Mouse (Mus musculus) heart, embryonic 12.5 days (tissue): ENCODE measurements around the gene Amph. TPM values are rescaled to one million over a fixed set of nuclear protein-coding genes. Genes with fewer than 3 reads are reported as not detected.

Experiments used
- ATAC-seq: fragments of 200-750 bp; cut with Nextera tagmentation; 2 replicates; pipeline ENCODE4 v1.8.0; 2017; ENCODE audit warnings: moderate TSS enrichment, moderate library complexity; ENCODE audit not compliant: insufficient number of reproducible peaks, low FRiP score
- H3K27ac ChIP-seq: fragments of 300-500 bp; sonication (generic); 2 replicates; pipeline ENCODE4 v1.5.1; 2016; ENCODE audit warnings: mild to moderate bottlenecking, moderate library complexity; ENCODE audit not compliant: poor library complexity, severe bottlenecking
- H3K27me3 ChIP-seq: fragments of 300-500 bp; sonication (generic); replicated peaks from 2 replicates; pipeline ENCODE4 v1.6.1; 2016; ENCODE audit warnings: mild to moderate bottlenecking, moderate library complexity
- H3K36me3 ChIP-seq: fragments of 300-500 bp; sonication (generic); 2 replicates; pipeline ENCODE4 v1.6.1; 2016; ENCODE audit warnings: mild to moderate bottlenecking, moderate library complexity
- H3K4me1 ChIP-seq: fragments of 300-500 bp; sonication (generic); replicated peaks from 2 replicates; pipeline ENCODE4 v1.6.1; 2016; ENCODE audit warnings: mild to moderate bottlenecking
- H3K4me2 ChIP-seq: fragments of 300-500 bp; sonication (generic); 2 replicates; pipeline ENCODE4 v1.6.1; 2016; ENCODE audit warnings: mild to moderate bottlenecking, moderate library complexity
- H3K4me3 ChIP-seq: fragments of 300-500 bp; sonication (generic); 2 replicates; pipeline ENCODE4 v1.5.1; 2016; ENCODE audit warnings: mild to moderate bottlenecking
- H3K9ac ChIP-seq: fragments of 300-500 bp; sonication (generic); 2 replicates; pipeline ENCODE4 v1.6.1; 2016; ENCODE audit warnings: mild to moderate bottlenecking, moderate library complexity
- H3K9me3 ChIP-seq: fragments of 300-500 bp; sonication (generic); replicated peaks from 2 replicates; pipeline ENCODE4 v1.6.1; 2016; ENCODE audit warnings: mild to moderate bottlenecking, moderate library complexity
- whole genome bisulfite sequencing: fragments of 180-500 bp; shearing (Covaris S2); methylation state at CpG from one replicate; pipeline ENCODE4 v1.1.7; 2016; 5-methylcytosine and 5-hydroxymethylcytosine counted together
- polyA plus RNA-seq: library from polyadenylated mRNA; unstranded; fragments of >200 nt; fragmentation: Nextera tagmentation; extraction: Ambion mirVana; gene quantifications from 2 replicates; pipeline ENCODE4 v1.2.1, GENCODE M21; 2016

The Amph gene
- polyA plus RNA-seq, 1 experiment from 2014 or later, result 1.6 TPM

DNA sequence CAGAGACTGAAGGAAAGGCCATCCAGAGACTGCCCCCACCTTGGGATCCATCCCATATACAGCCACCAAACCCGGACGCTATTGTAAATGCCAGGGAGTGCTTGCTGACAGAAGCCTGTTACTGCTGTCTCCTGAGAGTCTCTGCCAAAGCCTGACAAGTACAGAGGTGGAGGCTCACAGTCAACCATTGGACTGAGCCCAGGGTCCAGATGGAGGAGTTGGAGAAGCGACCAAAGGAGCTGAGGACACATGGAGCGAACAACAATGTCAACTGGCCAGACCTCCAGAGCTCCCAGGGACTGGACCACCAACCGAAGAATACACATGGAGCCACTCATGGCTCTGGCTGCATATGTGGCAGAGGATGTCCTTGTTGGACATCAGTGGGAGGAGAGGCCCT, 26.3 kb downstream of the Amph start:
- no peaks in the 10 kb centered on the region for H3K36me3 ChIP-seq
- no peaks in the 10 kb centered on the region for H3K4me1 ChIP-seq
- no peaks in the 10 kb centered on the region for H3K27me3 ChIP-seq
- H3K27ac ChIP-seq, result no peak overlapping the region
- H3K4me2 ChIP-seq, result no peak overlapping the region
- no peaks in the 10 kb centered on the region for H3K9me3 ChIP-seq
- no peak overlapping the region for H3K4me3 ChIP-seq
- 84% methylated on average over 5 of the region's 5 CpGs for WGBS
- no peak overlapping the region for H3K9ac ChIP-seq
- ATAC-seq, result no peak

DNA sequence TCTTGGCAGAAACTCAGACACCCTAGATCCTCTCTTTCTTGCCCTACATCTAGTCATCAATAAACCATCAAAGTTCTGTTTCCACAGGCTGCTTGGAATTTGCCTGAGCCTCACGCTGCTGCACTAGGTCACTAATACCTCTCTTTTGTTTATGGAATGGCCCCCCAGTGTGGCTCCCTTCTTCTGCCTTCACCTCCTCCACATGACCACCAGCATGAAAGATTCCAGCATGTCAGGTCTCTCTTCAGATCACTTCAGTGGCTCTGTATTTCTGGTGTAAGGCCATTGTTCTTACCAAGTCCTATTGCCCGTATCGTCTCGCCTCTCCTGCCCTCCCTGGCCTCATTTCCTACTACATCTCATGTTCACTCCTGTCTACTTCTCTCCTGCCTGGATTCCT, 39.3 kb downstream of the Amph start:
- ATAC-seq, result no peak
- 79% methylated on average over 4 of the region's 4 CpGs for WGBS
- no peak overlapping the region for H3K4me2 ChIP-seq
- H3K9me3 ChIP-seq, result no peaks in the 10 kb centered on the region
- no peak overlapping the region for H3K4me3 ChIP-seq
- no peaks in the 10 kb centered on the region; the same call in 1 of the 2 replicates for H3K4me1 ChIP-seq
- H3K27me3 ChIP-seq, result no peaks in the 10 kb centered on the region
- no peak overlapping the region for H3K27ac ChIP-seq
- no peaks in the 10 kb centered on the region for H3K36me3 ChIP-seq
- H3K9ac ChIP-seq, result no peak overlapping the region

DNA sequence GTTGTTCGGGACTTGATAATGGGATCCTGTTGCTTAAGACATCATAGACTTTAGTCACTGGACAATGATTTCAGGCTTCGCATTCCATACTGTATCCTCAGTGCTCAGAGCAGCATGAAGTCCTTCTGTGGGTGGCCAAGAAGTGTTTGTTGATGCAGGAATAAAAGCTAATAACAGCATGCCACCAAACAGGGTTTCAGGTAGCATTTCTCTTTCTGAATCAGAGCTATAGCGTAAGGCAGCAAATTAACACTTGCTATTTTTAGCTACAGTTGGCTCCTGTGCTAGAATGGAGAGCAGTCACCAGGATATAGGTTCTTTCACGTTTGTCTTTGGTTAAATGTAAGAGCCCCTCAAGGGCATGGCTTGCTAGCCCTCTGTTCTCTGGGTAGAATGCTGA, 40.3 kb downstream of the Amph start:
- no peak overlapping the region for H3K4me2 ChIP-seq
- H3K27ac ChIP-seq, result no peak overlapping the region
- no peak overlapping the region for H3K9ac ChIP-seq
- ATAC-seq, result no peak
- H3K36me3 ChIP-seq, result no peaks in the 10 kb centered on the region
- no peak overlapping the region for H3K4me3 ChIP-seq
- H3K4me1 ChIP-seq, result no peaks in the 10 kb centered on the region; the same call in 1 of the 2 replicates
- H3K9me3 ChIP-seq, result no peaks in the 10 kb centered on the region
- H3K27me3 ChIP-seq, result no peaks in the 10 kb centered on the region
- WGBS, result 58% methylated on average over 4 of the region's 4 CpGs

DNA sequence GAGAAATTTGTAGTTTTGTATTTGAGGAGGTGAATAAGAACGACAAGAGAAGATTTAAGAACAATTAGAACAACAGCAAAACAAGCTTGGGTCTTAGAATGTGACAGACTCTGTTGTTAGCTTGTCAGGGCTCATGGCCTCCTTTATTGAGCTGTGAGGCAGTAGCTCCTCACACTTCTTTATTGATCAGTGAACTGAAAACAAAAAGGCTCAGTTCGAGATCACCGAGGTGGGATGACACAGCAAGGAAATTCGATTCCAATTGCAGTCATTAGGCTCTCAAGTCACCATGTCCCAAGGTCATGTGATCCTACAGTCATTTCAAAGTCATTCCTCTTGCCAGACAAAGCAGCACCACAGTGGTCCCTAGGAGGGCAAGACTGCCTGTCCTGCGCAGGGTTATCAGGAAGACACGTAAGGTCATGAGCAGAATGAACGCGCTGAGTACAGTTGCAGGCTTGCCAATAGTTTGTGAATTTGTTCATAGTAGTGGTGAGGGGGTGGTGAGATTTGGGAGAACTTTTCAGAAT, 41.2 kb downstream of the Amph start:
- H3K27ac ChIP-seq, result no peak overlapping the region
- no peak for ATAC-seq
- no peaks in the 10 kb centered on the region for H3K36me3 ChIP-seq
- whole genome bisulfite sequencing, result 73% methylated on average over 8 of the region's 8 CpGs
- no peak overlapping the region for H3K4me2 ChIP-seq
- no peaks in the 10 kb centered on the region for H3K9me3 ChIP-seq
- H3K4me1 ChIP-seq, result no peaks in the 10 kb centered on the region; the same call in 1 of the 2 replicates
- no peaks in the 10 kb centered on the region for H3K27me3 ChIP-seq
- H3K4me3 ChIP-seq, result no peak overlapping the region
- H3K9ac ChIP-seq, result no peak overlapping the region

DNA sequence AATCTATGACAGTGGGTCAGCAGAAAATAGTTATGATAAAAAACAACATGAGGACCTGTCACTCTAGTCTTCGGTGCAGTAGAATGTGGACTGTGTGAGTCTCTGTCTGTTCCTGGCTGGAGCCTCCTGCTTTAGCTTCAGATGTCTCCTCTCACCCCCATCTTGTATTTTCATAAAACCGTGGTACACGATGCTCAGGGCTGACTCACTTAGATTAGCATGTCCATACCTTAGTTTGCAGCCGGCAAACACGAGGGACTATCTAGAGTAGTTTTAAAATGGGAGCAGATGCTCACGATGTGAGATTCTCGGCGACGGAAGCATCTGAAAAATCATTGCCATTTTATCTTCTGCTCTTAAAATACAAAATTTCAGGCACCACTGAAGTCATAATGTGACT, 54.5 kb downstream of the Amph start:
- Histone ChIP-seq H3K27me3 (no peaks in the 10 kb centered on the region), H3K4me1 (no peaks in the 10 kb centered on the region), H3K27ac (no peak overlapping the region), H3K36me3 (no peaks in the 10 kb centered on the region), H3K9ac (no peak overlapping the region), H3K4me3 (no peak overlapping the region), H3K9me3 (no peaks in the 10 kb centered on the region), H3K4me2 (no peak overlapping the region)
- 87% methylated on average over 9 of the region's 9 CpGs for WGBS
- ATAC-seq, result no peak

DNA sequence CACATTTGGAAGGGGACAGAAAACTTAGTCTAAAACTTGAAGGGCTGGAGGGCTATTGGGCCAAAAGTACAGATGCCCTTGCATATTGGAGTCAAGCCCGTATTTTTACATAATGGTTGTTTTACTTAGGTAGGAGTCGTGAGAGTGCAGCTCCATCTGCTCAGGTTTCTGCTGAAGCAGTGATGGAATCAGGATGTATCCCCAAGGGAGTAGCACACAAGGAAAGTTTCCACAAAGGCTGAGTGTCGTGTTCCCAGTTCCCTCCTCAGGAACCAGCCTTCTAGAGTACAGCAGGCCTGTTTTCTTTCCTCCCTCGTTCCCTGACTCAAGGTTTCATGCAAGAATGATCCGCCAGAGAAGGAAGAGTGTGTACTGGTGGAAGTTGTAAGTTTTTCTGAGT, 56.4 kb downstream of the Amph start:
- no peak overlapping the region for H3K4me3 ChIP-seq
- H3K36me3 ChIP-seq, result no peaks in the 10 kb centered on the region
- H3K27me3 ChIP-seq, result no peaks in the 10 kb centered on the region
- H3K4me2 ChIP-seq, result no peak overlapping the region
- H3K4me1 ChIP-seq, result no peaks in the 10 kb centered on the region
- H3K27ac ChIP-seq, result no peak overlapping the region
- ATAC-seq, result no peak
- no peaks in the 10 kb centered on the region for H3K9me3 ChIP-seq
- 74% methylated on average over 5 of the region's 5 CpGs for WGBS
- no peak overlapping the region for H3K9ac ChIP-seq

DNA sequence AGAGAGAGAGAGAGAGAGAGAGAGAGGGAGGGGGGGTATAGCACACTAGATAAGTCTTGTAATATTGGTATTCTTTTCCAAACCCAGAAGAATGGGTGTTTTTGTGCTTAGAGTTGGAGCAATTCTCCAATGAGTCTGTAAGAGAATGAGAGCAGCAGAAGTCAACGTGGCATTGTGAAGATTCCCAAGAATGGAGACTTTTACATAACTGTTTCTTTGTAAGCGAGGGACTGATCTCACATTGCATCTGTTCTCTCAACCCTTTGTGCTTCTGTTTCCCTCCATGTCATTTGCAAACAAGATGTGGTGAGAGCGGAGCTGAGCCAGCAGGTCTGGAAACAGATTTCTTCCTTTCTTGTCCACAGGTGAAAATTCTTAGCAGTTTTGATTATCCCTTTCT, 60.4 kb downstream of the Amph start:
- no peak overlapping the region for H3K4me3 ChIP-seq
- no peak overlapping the region for H3K9ac ChIP-seq
- H3K4me1 ChIP-seq, result no peaks in the 10 kb centered on the region
- no peaks in the 10 kb centered on the region for H3K27me3 ChIP-seq
- ATAC-seq, result no peak
- H3K4me2 ChIP-seq, result no peak overlapping the region
- no peaks in the 10 kb centered on the region for H3K36me3 ChIP-seq
- H3K9me3 ChIP-seq, result no peaks in the 10 kb centered on the region
- no peak overlapping the region for H3K27ac ChIP-seq
- WGBS, result 66% methylated on average over 3 of the region's 3 CpGs

DNA sequence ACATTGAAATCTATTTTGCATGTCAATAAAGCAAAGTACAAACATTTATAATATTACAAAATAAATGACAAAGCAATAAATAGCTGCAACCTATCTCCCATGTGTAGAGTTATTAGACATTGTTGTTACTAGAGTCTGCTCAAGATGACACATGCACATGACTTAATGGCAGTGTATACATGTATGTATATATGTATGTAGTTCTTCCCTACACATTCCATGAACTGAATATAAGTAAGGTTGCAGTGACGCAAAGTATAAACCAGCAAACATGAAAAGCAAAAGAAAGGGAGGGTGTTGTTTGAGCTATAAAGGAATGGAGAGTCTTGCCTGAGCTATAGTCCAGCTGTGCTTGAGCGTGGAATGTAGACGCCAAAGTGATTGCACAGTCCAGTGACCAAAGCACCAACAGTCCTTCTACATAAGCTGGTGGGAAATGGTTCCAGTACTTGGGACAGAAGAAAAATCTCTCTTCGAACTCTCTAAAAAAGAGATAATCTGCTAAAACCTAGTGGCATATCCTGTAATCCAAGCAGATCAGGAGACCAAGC, 66.9 kb downstream of the Amph start:
- Histone ChIP-seq H3K27me3 (no peaks in the 10 kb centered on the region), H3K27ac (no peak overlapping the region), H3K9ac (no peak overlapping the region), H3K36me3 (no peaks in the 10 kb centered on the region), H3K9me3 (no peaks in the 10 kb centered on the region), H3K4me2 (no peak overlapping the region), H3K4me3 (no peak overlapping the region), H3K4me1 (no peaks in the 10 kb centered on the region)
- 88% methylated on average over 4 of the region's 4 CpGs for WGBS
- no peak for ATAC-seq

DNA sequence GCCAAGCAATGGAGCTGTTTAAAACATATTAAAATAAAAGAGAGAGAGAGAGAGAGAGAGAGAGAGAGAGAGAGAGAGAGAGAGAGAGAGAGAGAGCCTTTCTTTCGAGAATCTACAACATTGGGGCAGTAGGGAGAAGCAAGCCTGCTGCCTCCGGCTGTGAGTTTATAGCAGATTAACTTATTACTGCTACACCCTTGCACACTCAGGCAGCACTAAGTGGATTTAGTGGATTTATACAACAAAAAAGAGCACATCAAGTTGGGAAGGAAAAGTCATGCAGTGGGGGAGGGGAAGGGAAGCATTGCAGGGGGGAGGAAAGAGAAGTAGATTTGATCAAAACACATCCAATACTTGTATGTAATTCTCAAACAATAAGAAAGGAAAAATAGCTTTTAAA, 73.5 kb downstream of the Amph start:
- no peaks in the 10 kb centered on the region for H3K9me3 ChIP-seq
- no peak overlapping the region for H3K9ac ChIP-seq
- WGBS, result 84% methylated on average over 2 of the region's 2 CpGs
- no peak for ATAC-seq
- no peaks in the 10 kb centered on the region for H3K36me3 ChIP-seq
- no peak overlapping the region for H3K4me3 ChIP-seq
- no peak overlapping the region for H3K4me2 ChIP-seq
- H3K27me3 ChIP-seq, result no peaks in the 10 kb centered on the region
- H3K4me1 ChIP-seq, result no peaks in the 10 kb centered on the region
- no peak overlapping the region for H3K27ac ChIP-seq

DNA sequence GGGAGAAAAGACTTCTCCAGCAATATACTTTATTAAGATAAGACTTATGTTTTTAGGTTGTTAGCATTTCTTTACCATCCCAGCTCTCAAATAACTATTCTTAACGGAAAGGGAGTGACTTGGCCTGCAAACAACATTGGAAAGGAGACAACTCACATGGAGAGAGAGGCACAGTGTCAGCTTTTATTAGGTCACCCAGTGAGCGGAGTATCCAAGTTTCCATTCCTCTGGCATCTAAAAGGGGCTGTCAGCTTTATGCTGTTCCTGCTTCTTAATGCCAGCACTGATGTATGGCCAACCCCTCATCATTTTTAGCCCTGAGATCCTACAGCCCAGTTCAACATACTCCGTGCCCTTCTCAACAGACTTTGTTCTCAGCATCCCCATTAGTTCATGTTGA, 74.3 kb downstream of the Amph start:
- Histone ChIP-seq H3K36me3 (no peaks in the 10 kb centered on the region), H3K27me3 (no peaks in the 10 kb centered on the region), H3K4me2 (no peak overlapping the region), H3K4me3 (no peak overlapping the region), H3K9me3 (no peaks in the 10 kb centered on the region), H3K9ac (no peak overlapping the region), H3K27ac (no peak overlapping the region), H3K4me1 (no peaks in the 10 kb centered on the region)
- 76% methylated on average over 3 of the region's 3 CpGs for WGBS
- no peak for ATAC-seq

DNA sequence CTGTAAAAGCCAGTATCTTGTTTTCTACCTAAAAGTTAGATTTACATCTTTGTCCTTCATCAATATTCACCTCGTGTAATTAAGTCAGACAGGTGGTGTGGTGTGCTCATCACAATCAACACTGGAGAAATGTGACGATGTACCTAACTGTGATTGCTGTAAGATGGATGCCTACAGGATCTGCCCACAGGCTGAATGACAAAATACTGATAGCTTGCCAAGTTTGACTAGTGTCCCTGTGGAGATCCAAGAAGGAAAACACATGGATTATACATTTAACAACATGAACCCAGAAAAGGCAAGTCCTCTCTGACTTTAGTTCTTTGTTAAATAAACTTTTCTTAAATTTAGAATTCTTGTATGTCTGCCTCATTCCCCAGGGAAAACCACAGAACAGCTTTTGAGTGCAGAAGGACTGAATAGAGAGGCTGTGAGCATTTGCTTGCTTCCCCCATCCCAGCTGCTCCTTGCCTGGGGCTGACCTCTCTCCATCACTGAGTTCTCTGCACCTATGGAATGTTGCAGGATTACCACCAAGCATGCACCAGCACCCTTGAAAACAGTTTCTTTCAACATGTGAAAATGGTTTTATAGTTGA, 77.2 kb downstream of the Amph start:
- Histone ChIP-seq H3K4me2 (no peak overlapping the region), H3K9ac (no peak overlapping the region), H3K27ac (no peak overlapping the region), H3K4me3 (no peak overlapping the region), H3K36me3 (no peaks in the 10 kb centered on the region), H3K4me1 (no peaks in the 10 kb centered on the region), H3K9me3 (no peaks in the 10 kb centered on the region), H3K27me3 (no peaks in the 10 kb centered on the region)
- 74% methylated on average over 2 of the region's 2 CpGs for WGBS
- no peak for ATAC-seq

DNA sequence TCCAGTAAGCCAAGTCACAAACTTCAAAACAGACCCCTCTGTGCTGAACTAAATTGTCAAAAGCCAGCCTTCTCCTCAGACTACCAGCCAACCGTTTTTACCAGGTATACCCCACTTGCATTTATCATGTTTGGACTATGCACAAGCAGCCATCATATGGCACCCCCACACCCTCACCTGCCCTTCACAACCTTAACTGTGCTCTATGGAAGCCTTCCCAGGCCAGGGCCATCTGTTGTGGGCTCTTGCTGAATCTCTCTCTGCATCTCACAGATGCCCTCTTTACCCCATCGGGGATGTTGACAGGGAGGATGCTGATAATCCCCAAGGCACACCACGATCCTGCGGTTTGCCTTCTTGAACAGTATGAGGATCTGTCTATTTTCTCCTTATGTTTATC, 77.9 kb downstream of the Amph start:
- Histone ChIP-seq H3K27ac (no peak overlapping the region), H3K4me3 (no peak overlapping the region), H3K36me3 (no peaks in the 10 kb centered on the region), H3K4me2 (no peak overlapping the region), H3K4me1 (no peaks in the 10 kb centered on the region), H3K9ac (no peak overlapping the region), H3K27me3 (no peaks in the 10 kb centered on the region), H3K9me3 (no peaks in the 10 kb centered on the region)
- 83% methylated on average over 4 of the region's 4 CpGs for WGBS
- ATAC-seq, result no peak
